Mouse (Mus musculus) heart, adult 2 months (tissue): Measurements from ENCODE around the gene Gm5447.

Experiments used
- CTCF ChIP-seq: fragments of 200-600 bp; IDR thresholded peaks from 2 replicates; pipeline ENCODE4 v1.8.1; 2022; ENCODE audit warnings: antibody characterized with exemption, mild to moderate bottlenecking, moderate library complexity
- POLR2A ChIP-seq: fragments of 200-500 bp; IDR thresholded peaks from 2 replicates; pipeline ENCODE4 v1.6.1; 2011; ENCODE audit warnings: mild to moderate bottlenecking, low read depth, low read length, control low read depth; ENCODE audit not compliant: insufficient read depth

- TF ChIP-seq CTCF, result no peak
- no peak for TF ChIP-seq POLR2A
Measured at GRCm38 (mm10) chr13:30945788-30946187, 28.2 kb upstream of the Gm5447 start.
